Mouse (Mus musculus) heart, adult 2 months (tissue): ENCODE data around the gene Rnf215. TPM values are rescaled to one million over a fixed set of nuclear protein-coding genes. Genes with fewer than 3 reads are reported as not detected.

Experiments used
- DNase-seq, 2 experiments: peaks; one replicate each; pipeline ENCODE4 v3.0.0; 2021
- H3K27ac ChIP-seq: fragments of 200-600 bp; 2 replicates; pipeline ENCODE4 v1.8.1; 2022
- H3K27me3 ChIP-seq: fragments of 200-500 bp; 2 replicates; pipeline ENCODE4 v1.6.1; 2012; ENCODE audit warnings: mild to moderate bottlenecking, low read length, inconsistent platforms, mixed read lengths; ENCODE audit not compliant: control insufficient read depth, insufficient read depth
- H3K36me3 ChIP-seq: fragments of 200-500 bp; 2 replicates; pipeline ENCODE4 v1.6.1; 2012; ENCODE audit warnings: low read length, inconsistent platforms; ENCODE audit not compliant: control insufficient read depth, insufficient read depth
- H3K4me1 ChIP-seq: fragments of 200-500 bp; 2 replicates; pipeline ENCODE4 v1.6.1; 2011; ENCODE audit warnings: low read length; ENCODE audit not compliant: control insufficient read depth, insufficient read depth
- H3K4me3 ChIP-seq: fragments of 200-600 bp; 2 replicates; pipeline ENCODE4 v1.8.1; 2022
- H3K79me2 ChIP-seq: fragments of 200-500 bp; replicated peaks from 2 replicates; pipeline ENCODE4 v1.6.1; 2012; ENCODE audit warnings: mild to moderate bottlenecking, inconsistent platforms, low read length, moderate library complexity, mixed read lengths; ENCODE audit not compliant: control insufficient read depth, insufficient read depth
- H3K9ac ChIP-seq: fragments of 200-500 bp; 2 replicates; pipeline ENCODE4 v1.6.1; 2012; ENCODE audit warnings: low read depth, mild to moderate bottlenecking, control low read depth, inconsistent platforms, low read length, mixed read lengths
- CTCF ChIP-seq: fragments of 200-600 bp; IDR thresholded peaks from 2 replicates; pipeline ENCODE4 v1.8.1; 2022; ENCODE audit warnings: antibody characterized with exemption, mild to moderate bottlenecking, moderate library complexity
- EP300 ChIP-seq: fragments of 200-500 bp; IDR thresholded peaks from 2 replicates; pipeline ENCODE4 v1.6.1; 2011; ENCODE audit warnings: low read depth, low read length, control low read depth; ENCODE audit not compliant: insufficient read depth
- POLR2A ChIP-seq: fragments of 200-500 bp; IDR thresholded peaks from 2 replicates; pipeline ENCODE4 v1.6.1; 2011; ENCODE audit warnings: mild to moderate bottlenecking, low read depth, low read length, control low read depth; ENCODE audit not compliant: insufficient read depth
- WGBS: fragments of 180-500 bp; shearing (Covaris S2); methylation state at CpG from one replicate; pipeline ENCODE4 v1.1.7; 2018; 5-methylcytosine and 5-hydroxymethylcytosine counted together
- intact Hi-C: fragments of 180-260 bp; cut with DNase I; formaldehyde crosslinking; loops from one replicate; pipeline ENCODE4 v1.15.1; 2025
- polyA plus RNA-seq: library from polyadenylated mRNA; depleted of rRNA; stranded (reverse); fragments of >200 nt; gene quantifications from 2 replicates; pipeline ENCODE4 v1.2.3, GENCODE M21; 2012
- total RNA-seq, 2 experiments: library from RNA; stranded (reverse); gene quantifications; 2 replicates each; pipeline ENCODE4 v1.2.3; 2021

The Rnf215 gene
- total and polyA plus RNA-seq, 3 experiments: 12.9 to 16.1 (median 13.4) TPM

DNA sequence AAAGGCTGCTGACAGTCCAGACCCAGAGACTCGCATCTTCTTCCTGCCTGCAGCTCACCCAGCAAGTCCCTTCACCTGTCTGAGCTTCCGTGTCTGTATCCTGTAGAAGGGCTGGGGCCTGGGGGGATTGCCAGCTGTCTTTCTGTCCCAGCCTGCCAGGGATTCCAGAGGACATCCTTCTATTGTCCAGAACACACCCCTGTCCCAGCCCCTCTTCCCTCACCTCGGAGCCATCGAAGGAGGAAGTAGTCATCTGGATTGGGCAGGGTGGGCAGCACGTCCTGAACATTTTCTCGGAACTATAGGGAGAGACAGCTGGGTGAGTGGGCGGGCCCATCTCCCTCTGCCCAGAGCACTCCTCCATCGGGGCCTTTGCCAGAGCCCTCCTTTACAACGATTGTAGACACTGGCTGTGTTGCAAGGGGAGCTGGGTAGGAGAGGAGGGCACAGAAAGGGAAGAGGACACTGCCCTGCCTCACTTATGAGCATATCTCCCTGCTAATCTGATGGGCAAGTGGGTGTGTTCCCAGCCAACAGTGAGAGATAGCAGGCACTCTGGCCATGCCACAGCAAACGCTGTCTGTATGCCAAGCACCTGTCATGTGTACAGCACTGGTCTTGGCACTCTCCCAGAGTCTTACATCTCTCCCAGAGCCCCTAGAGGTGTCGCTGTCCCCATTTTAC, 18.4 kb upstream of the Rnf215 start:
- TF ChIP-seq CTCF (no peak), POLR2A (no peak), EP300 (no peak)
- 27% methylated on average over 11 of the region's 11 CpGs for WGBS
- Histone ChIP-seq H3K4me3 (no peak overlapping the region), H3K36me3 (no peaks in the 10 kb centered on the region), H3K27me3 (no peaks in the 10 kb centered on the region), H3K4me1 (peaks cover 8% of the 10 kb centered on the region), H3K9ac (no peak overlapping the region), H3K79me2 (no peaks in the 10 kb centered on the region), H3K27ac (no peak overlapping the region)
- no peak for DNase-seq
- intact Hi-C loops: no loop called here

DNA sequence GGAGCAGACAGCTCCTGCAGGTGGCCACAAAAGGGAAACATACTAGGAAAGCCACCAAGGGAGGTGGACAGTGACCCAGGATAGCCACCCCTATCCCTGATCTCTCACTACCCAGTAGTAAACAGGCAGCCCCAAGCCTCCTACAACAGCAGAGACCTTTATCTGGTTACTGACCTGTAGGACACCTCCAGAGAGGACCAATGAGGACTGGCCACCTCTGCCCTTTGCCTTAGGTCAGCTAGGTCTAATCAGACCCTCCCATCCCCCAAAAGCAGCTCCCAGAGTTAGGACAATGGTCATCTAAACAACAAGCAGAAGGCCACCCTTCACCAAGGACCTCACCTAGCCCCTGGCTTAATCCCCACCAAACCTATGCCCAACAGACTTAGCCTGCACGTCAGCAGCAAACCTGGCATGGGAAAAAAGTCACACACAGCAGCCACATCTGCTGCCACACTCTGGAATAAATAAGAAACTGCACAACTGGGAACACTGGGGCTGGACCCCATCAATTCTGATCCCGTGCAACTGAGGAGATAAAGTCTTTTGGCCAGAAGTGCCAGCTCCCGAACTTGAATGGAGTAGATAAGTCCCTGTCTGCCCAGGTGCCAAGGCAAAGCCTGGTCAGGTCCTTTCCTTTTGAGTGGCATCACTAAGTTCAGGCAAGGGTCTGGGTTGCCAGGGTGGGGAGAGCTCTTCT, 17.5 kb upstream of the Rnf215 start:
- H3K4me3 ChIP-seq: peak overlapping the region; percentile 22; the same call in 1 of the 2 replicates
- DNase-seq: no peak
- intact Hi-C loops: no loop called here
- H3K36me3 ChIP-seq: no peaks in the 10 kb centered on the region
- 8% methylated on average over 3 of the region's 3 CpGs for WGBS
- H3K27me3 ChIP-seq: no peaks in the 10 kb centered on the region
- TF ChIP-seq EP300: no peak
- peak; percentile 25; the same call in 1 of the 2 replicates for TF ChIP-seq CTCF
- H3K79me2 ChIP-seq: no peaks in the 10 kb centered on the region
- H3K27ac ChIP-seq: no peak overlapping the region
- H3K9ac ChIP-seq: no peak overlapping the region
- H3K4me1 ChIP-seq: peaks cover 8% of the 10 kb centered on the region

- peak overlapping the region; percentile 72 for H3K9ac ChIP-seq
- intact Hi-C loops: no loop called here
- DNase-seq: peak; percentile 69 to 74
- H3K27me3 ChIP-seq: no peaks in the 10 kb centered on the region
- H3K36me3 ChIP-seq: no peaks in the 10 kb centered on the region
- no peaks in the 10 kb centered on the region for H3K79me2 ChIP-seq
- WGBS: 1% methylated on average over 41 of the region's 41 CpGs
- peaks cover 8% of the 10 kb centered on the region for H3K4me1 ChIP-seq
- peak overlapping the region; percentile 59 for H3K4me3 ChIP-seq
- H3K27ac ChIP-seq: 0 out of 2 replicates have a peak overlapping the region, but pooled peaks have one; percentile 7
- TF ChIP-seq POLR2A (0 out of 2 replicates have a peak, but pooled peaks have one; percentile 23), CTCF (no peak)
Measured at GRCm38 (mm10) chr11:4118081-4118921, 16.7 kb upstream of the Rnf215 start.

GRCm38 (mm10) chr11:4119635-4120034, 15.4 kb upstream of the Rnf215 start:
- H3K36me3 ChIP-seq: no peaks in the 10 kb centered on the region
- no peak for DNase-seq
- 25% methylated on average over 5 of the region's 5 CpGs for WGBS
- H3K79me2 ChIP-seq: no peaks in the 10 kb centered on the region
- intact Hi-C loops: no loop called here
- H3K27ac ChIP-seq: no peak overlapping the region
- H3K4me1 ChIP-seq: peaks cover 8% of the 10 kb centered on the region
- no peak overlapping the region for H3K4me3 ChIP-seq
- H3K9ac ChIP-seq: no peak overlapping the region
- no peak for TF ChIP-seq CTCF
- TF ChIP-seq EP300: no peak
- no peak for TF ChIP-seq POLR2A
- no peaks in the 10 kb centered on the region for H3K27me3 ChIP-seq

DNA sequence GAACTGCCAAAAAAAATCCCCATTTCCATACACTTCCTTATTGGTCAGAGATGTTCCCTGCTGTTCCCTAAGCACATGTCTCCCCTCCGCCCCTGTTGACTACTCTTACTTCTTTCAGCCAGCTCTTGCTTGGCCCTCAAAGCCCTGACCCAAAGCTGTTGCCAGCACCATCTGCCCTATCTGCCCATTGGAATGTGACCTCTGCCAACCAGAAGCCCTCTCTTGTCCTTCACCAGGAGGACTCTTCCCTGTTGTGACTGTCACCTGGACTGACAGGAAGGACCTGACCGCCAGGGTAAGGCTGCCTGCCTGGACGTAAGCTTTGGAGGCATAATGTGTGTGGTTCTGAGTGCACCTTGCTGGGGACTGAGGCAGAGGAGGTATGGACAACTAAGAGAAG, 13.3 kb upstream of the Rnf215 start:
- H3K27ac ChIP-seq: no peak overlapping the region
- TF ChIP-seq EP300 (no peak), POLR2A (no peak), CTCF (no peak)
- intact Hi-C loops: no loop called here
- peaks cover 8% of the 10 kb centered on the region for H3K4me1 ChIP-seq
- 86% methylated on average over 3 of the region's 3 CpGs for WGBS
- H3K36me3 ChIP-seq: no peaks in the 10 kb centered on the region
- H3K4me3 ChIP-seq: no peak overlapping the region
- DNase-seq: no peak
- no peak overlapping the region for H3K9ac ChIP-seq
- no peaks in the 10 kb centered on the region for H3K27me3 ChIP-seq
- H3K79me2 ChIP-seq: no peaks in the 10 kb centered on the region
